ENCODE assay signal across 19 mouse cellular contexts in the genomic region with DNA sequence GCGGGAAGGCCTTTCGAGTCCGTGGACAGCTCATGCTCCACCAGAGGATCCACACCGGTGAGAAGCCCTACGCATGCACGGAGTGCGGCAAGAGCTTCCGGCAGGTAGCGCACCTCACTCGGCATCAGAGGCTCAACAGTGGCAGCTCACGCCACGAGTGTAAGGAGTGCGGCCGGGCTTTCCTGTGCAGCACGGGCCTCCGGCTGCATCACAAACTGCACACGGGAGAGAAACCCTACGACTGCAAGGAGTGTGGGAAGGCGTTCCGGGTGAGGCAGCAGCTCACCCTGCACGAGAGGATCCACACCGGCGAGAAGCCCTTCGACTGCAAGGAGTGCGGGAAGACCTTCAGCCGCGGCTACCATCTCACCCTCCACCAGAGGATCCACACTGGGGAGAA. TPM values are rescaled to one million over a fixed set of nuclear protein-coding genes. Genes with fewer than 3 reads are reported as not detected.
A peak's percentile ranks its signal among the peaks of the same experiment; 100 is the strongest.
DNase-seq lines count a peak whose midpoint lies in the region; ATAC-seq and TF ChIP-seq lines count a peak whose summit lies in the region.
"Had no signal": no experiment of that assay in that cellular context is flagged by ENCODE, and none has a peak within 500 bp of the region (broad histone marks: within the 10 kb centered on the region; RNA-seq: fewer than 3 reads in every experiment).

No protein-coding gene starts in this region.

- peak overlapping the region; percentile 9; the same call in 1 of the 2 replicates for H3K4me2 ChIP-seq in heart, embryonic 14.5 days (ENCODE audit: low read length)
- H3K4me2 ChIP-seq in intestine, postnatal 0 days (replicated peaks; ENCODE audit: low read depth) = peak overlapping the region; percentile 27; the same call in 1 of the 2 replicates
- H3K4me2 ChIP-seq: embryonic facial prominence, embryonic 15.5 days; forebrain, embryonic 13.5 days; limb, embryonic 15.5 days; neural tube, embryonic 12.5 days had no signal

- intact Hi-C loops in heart, postnatal 10 days (cut with DNase I) = no loop called here
- intact Hi-C loops in left cerebral cortex, postnatal 36 days (cut with DNase I) = no loop called here

- TF ChIP-seq CTCF in intestine, postnatal 0 days (IDR thresholded peaks at IDR 0.05; ENCODE audit: low read depth) = no peak

- H3K9me3 ChIP-seq in heart, embryonic 14.5 days (ENCODE audit: control insufficient read depth, low read length) = peaks cover 13% of the 10 kb centered on the region
- H3K9me3 ChIP-seq in megakaryocyte, embryonic 14.5 days = peaks cover 58% of the 10 kb centered on the region
- H3K9me3 ChIP-seq in intestine, postnatal 0 days (ENCODE audit: control insufficient read depth) = no peaks in the 10 kb centered on the region
- H3K9me3 ChIP-seq: forebrain, embryonic 13.5 days; limb, embryonic 15.5 days had no signal

- no peaks in the 10 kb centered on the region for H3K4me1 ChIP-seq in heart, embryonic 14.5 days (ENCODE audit: control insufficient read depth in 2 of 2, insufficient read depth in 2 of 2, low read length in 2 of 2)
- no peaks in the 10 kb centered on the region for H3K4me1 ChIP-seq in megakaryocyte, embryonic 14.5 days
- no peaks in the 10 kb centered on the region for H3K4me1 ChIP-seq in intestine, postnatal 0 days (replicated peaks; ENCODE audit: control insufficient read depth, insufficient read depth, low read length)
- H3K4me1 ChIP-seq: embryonic facial prominence, embryonic 15.5 days; forebrain, embryonic 13.5 days; limb, embryonic 15.5 days; neural tube, embryonic 12.5 days had no signal

- 0 out of 2 replicates have a peak, but pooled peaks cover 4% of the 10 kb centered on the region for H3K27me3 ChIP-seq in heart, embryonic 14.5 days (ENCODE audit: control insufficient read depth, insufficient read depth, low read length)
- peaks cover 2% of the 10 kb centered on the region for H3K27me3 ChIP-seq in megakaryocyte, embryonic 14.5 days (replicated peaks)
- H3K27me3 ChIP-seq in intestine, postnatal 0 days (replicated peaks; ENCODE audit: control insufficient read depth, insufficient read depth, low read length) = no peaks in the 10 kb centered on the region
- H3K27me3 ChIP-seq: CH12.LX; embryonic facial prominence, embryonic 15.5 days; limb, embryonic 15.5 days had no signal

- no peak for DNase-seq in heart, postnatal 10 days
- DNase-seq in NIH3T3 (ENCODE audit: low read depth) = peak; percentile 38
- no peak for DNase-seq in left cerebral cortex, postnatal 36 days (ENCODE audit: low spot score in 2 of 2)
- DNase-seq: adrenal gland, adult 2 months; cerebellum, adult 11-12 months; kidney, adult 18-20 months; lung, adult 2 months; right cerebral cortex, postnatal 4 days had no signal

- H3K36me3 ChIP-seq in heart, embryonic 14.5 days (ENCODE audit: control insufficient read depth, insufficient read depth, low read length) = peaks cover 64% of the 10 kb centered on the region
- peaks cover 51% of the 10 kb centered on the region for H3K36me3 ChIP-seq in megakaryocyte, embryonic 14.5 days (replicated peaks; ENCODE audit: low read length)
- H3K36me3 ChIP-seq in intestine, postnatal 0 days (ENCODE audit: control insufficient read depth, insufficient read depth) = peaks cover 7% of the 10 kb centered on the region; the same call in 1 of the 2 replicates

- ATAC-seq in heart, embryonic 14.5 days (ENCODE audit: insufficient number of reproducible peaks, insufficient read depth, low FRiP score, low read depth) = no peak
- ATAC-seq in megakaryocyte, adult 5-6 weeks (ENCODE audit: poor library complexity, severe bottlenecking) = no peak
- no peak for ATAC-seq in intestine, postnatal 0 days
- ATAC-seq: forebrain, embryonic 13.5 days had no signal

- no peak overlapping the region for H3K27ac ChIP-seq in heart, embryonic 14.5 days (replicated peaks in 1 of 2; ENCODE audit: control insufficient read depth in 1 of 2, insufficient read depth in 1 of 2, low read depth in 2 of 2, low read length in 2 of 2)
- no peak overlapping the region; the same call in 1 of the 2 replicates for H3K27ac ChIP-seq in intestine, postnatal 0 days (ENCODE audit: low read depth, low read length)
- H3K27ac ChIP-seq: embryonic facial prominence, embryonic 15.5 days; forebrain, embryonic 13.5 days; layer of hippocampus, adult 2 months; left cerebral cortex, adult 2 months; limb, embryonic 15.5 days; neural tube, embryonic 12.5 days had no signal

- WGBS in heart, embryonic 14.5 days = 32% methylated on average over 27 of the region's 27 CpGs
- 46% methylated on average over 27 of the region's 27 CpGs for WGBS in intestine, postnatal 0 days

- H3K4me3 ChIP-seq in heart, embryonic 14.5 days (ENCODE audit: control insufficient read depth in 1 of 2, insufficient read depth in 1 of 2, low read depth in 1 of 2, low read length in 2 of 2) = no peak overlapping the region
- peak overlapping the region; percentile 38 for H3K4me3 ChIP-seq in megakaryocyte, embryonic 14.5 days (replicated peaks)
- H3K4me3 ChIP-seq in intestine, postnatal 0 days (ENCODE audit: low read depth, low read length) = no peak overlapping the region
- H3K4me3 ChIP-seq: embryonic facial prominence, embryonic 15.5 days; forebrain, embryonic 13.5 days; layer of hippocampus, adult 2 months; left cerebral cortex, adult 2 months; limb, embryonic 15.5 days; neural tube, embryonic 12.5 days had no signal

- no peak overlapping the region for H3K9ac ChIP-seq in heart, embryonic 14.5 days (ENCODE audit: low read length)
- no peak overlapping the region for H3K9ac ChIP-seq in intestine, postnatal 0 days (ENCODE audit: low read depth, low read length)
- H3K9ac ChIP-seq: embryonic facial prominence, embryonic 15.5 days; forebrain, embryonic 13.5 days; limb, embryonic 15.5 days; neural tube, embryonic 12.5 days had no signal

RNA-seq across cellular contexts. Expression of a gene that starts 9.1 kb away (rescaled TPM):
- polyA plus RNA-seq in heart, embryonic 14.5 days (2014; fragmentation: Nextera tagmentation; extraction: Ambion mirVana) = 6.5 and 6.6 TPM in 2 replicates
- 1 to 10 TPM; 7.3 to 7.9 TPM for total RNA-seq in heart, postnatal 10 days (2021)
- polyA plus RNA-seq in megakaryocyte, embryonic 14.5 days (2012; ENCODE audit: insufficient read depth, low replicate concordance) = 0.37 TPM in 1 of 2 replicates, not detected in the other
- 0.25 TPM in 1 of 2 replicates, not detected in the other for total RNA-seq in megakaryocyte, adult 5-6 weeks (2015)
- not detected in 2 replicates for total RNA-seq in megakaryocyte, adult 5-6 weeks (2017)
- polyA plus RNA-seq in intestine, postnatal 0 days (2015; fragmentation: Nextera tagmentation; extraction: Ambion mirVana) = 1.7 and 1.9 TPM in 2 replicates
- total RNA-seq in left cerebral cortex, postnatal 36 days (2021) = 10 to 100 TPM; 12.8 to 12.9 TPM

RNA-seq across cellular contexts. Expression of a gene that starts 23.0 kb away (rescaled TPM):
- polyA plus RNA-seq in heart, embryonic 14.5 days (2014; fragmentation: Nextera tagmentation; extraction: Ambion mirVana) = 10.4 and 12.0 TPM in 2 replicates
- 10 to 100 TPM; 12.0 to 14.1 TPM for total RNA-seq in heart, postnatal 10 days (2021)
- 0.62 TPM in 1 of 2 replicates, not detected in the other for polyA plus RNA-seq in megakaryocyte, embryonic 14.5 days (2012; ENCODE audit: insufficient read depth, low replicate concordance)
- total RNA-seq in megakaryocyte, adult 5-6 weeks (2015) = 4.8 and 5.6 TPM in 2 replicates
- 9.0 and 9.1 TPM in 2 replicates for total RNA-seq in megakaryocyte, adult 5-6 weeks (2017)
- 4.1 and 4.3 TPM in 2 replicates for polyA plus RNA-seq in intestine, postnatal 0 days (2015; fragmentation: Nextera tagmentation; extraction: Ambion mirVana)
- 10 to 100 TPM; 21.0 to 21.1 TPM for total RNA-seq in left cerebral cortex, postnatal 36 days (2021)

RNA-seq across cellular contexts. Expression of a gene that starts 24.6 kb away (rescaled TPM):
- polyA plus RNA-seq in heart, embryonic 14.5 days (2014; fragmentation: Nextera tagmentation; extraction: Ambion mirVana) = 9.4 and 10.0 TPM in 2 replicates
- 10 to 100 TPM; 12.0 to 14.6 TPM for total RNA-seq in heart, postnatal 10 days (2021)
- polyA plus RNA-seq in megakaryocyte, embryonic 14.5 days (2012; ENCODE audit: insufficient read depth, low replicate concordance) = 0.93 TPM in 1 of 2 replicates, not detected in the other
- 9.6 and 14.7 TPM in 2 replicates for total RNA-seq in megakaryocyte, adult 5-6 weeks (2015)
- total RNA-seq in megakaryocyte, adult 5-6 weeks (2017) = 12.3 and 15.7 TPM in 2 replicates
- 4.4 and 4.7 TPM in 2 replicates for polyA plus RNA-seq in intestine, postnatal 0 days (2015; fragmentation: Nextera tagmentation; extraction: Ambion mirVana)
- total RNA-seq in left cerebral cortex, postnatal 36 days (2021) = 10 to 100 TPM; 16.2 to 17.3 TPM

Comparison
In these comparisons a context has a peak if more than half of its experiments do, and no peak if none do; other contexts are left out.
1. RNA of a gene that starts 9.1 kb away (total RNA-seq): 12.8 to 12.9 TPM in left cerebral cortex, postnatal 36 days and 7.3 to 7.9 TPM in heart, postnatal 10 days; 0.25 TPM in megakaryocyte, adult 5-6 weeks; every median in the first group is over 4 times any median in the second.